Mouse (Mus musculus): ENCODE data around the gene Scnn1b.

Gene Scnn1b

GRCm38 (mm10) chr7:121966169-121966568 is 101.3 kb downstream of the Scnn1b start:
- DNase-seq (ENCODE audit: low spot score in 2 of 2), result no peak

All from right cerebral cortex, postnatal 36 days (tissue).